Mouse (Mus musculus) adipocyte (in vitro differentiated cells): ENCODE measurements at regions not wholly inside any gene's neighbourhood (a gene's known extent, or its start where the extent isn't known, plus 50 kb on each side); places are given as distances from the start of the nearest gene placed in this dataset.

Source experiments
- DNase-seq: peaks from one replicate; pipeline ENCODE4 v3.0.0-alpha.2; 2016; ENCODE audit warnings: low spot score

GRCm38 (mm10) chr9:92856410-92857083 is 314.5 kb downstream of the Plod2 start:
- DNase-seq, result no peak

- DNase-seq, result no peak
Measured at GRCm38 (mm10) chr9:92865822-92866221, 323.8 kb downstream of the Plod2 start.

- DNase-seq, result peak; percentile 57
Measured at GRCm38 (mm10) chr9:92878589-92878988, 336.6 kb downstream of the Plod2 start.

- no peak for DNase-seq
Measured at GRCm38 (mm10) chr9:92879812-92880211, 337.8 kb downstream of the Plod2 start.

- DNase-seq, result no peak
Measured at GRCm38 (mm10) chr9:92882251-92882832, 340.3 kb downstream of the Plod2 start.

GRCm38 (mm10) chr9:92890063-92890462 is 348.0 kb downstream of the Plod2 start:
- no peak for DNase-seq

- DNase-seq, result no peak
Measured at GRCm38 (mm10) chr9:92899733-92900132, 357.7 kb downstream of the Plod2 start.

- DNase-seq, result no peak
Measured at GRCm38 (mm10) chr9:92907102-92907501, 365.1 kb downstream of the Plod2 start.

GRCm38 (mm10) chr9:92919396-92919795 is 377.4 kb downstream of the Plod2 start:
- DNase-seq, result no peak

- DNase-seq, result no peak
Measured at GRCm38 (mm10) chr9:92930231-92930966, 388.4 kb downstream of the Plod2 start.

GRCm38 (mm10) chr9:92937802-92938201 is 395.8 kb downstream of the Plod2 start:
- DNase-seq, result no peak

GRCm38 (mm10) chr9:92950092-92950491 is 408.1 kb downstream of the Plod2 start:
- peak; percentile 2 for DNase-seq

GRCm38 (mm10) chr9:92963275-92963674 is 421.3 kb downstream of the Plod2 start:
- no peak for DNase-seq

GRCm38 (mm10) chr9:92991759-92992158 is 449.7 kb downstream of the Plod2 start:
- DNase-seq, result no peak

- DNase-seq, result no peak
Measured at GRCm38 (mm10) chr9:92996156-92996555, 454.1 kb downstream of the Plod2 start.

- DNase-seq, result no peak
Measured at GRCm38 (mm10) chr9:93005182-93005953, 463.3 kb downstream of the Plod2 start.

GRCm38 (mm10) chr9:93008511-93009302 is 466.7 kb downstream of the Plod2 start:
- no peak for DNase-seq

- DNase-seq, result no peak
Measured at GRCm38 (mm10) chr9:93044298-93044912, 502.4 kb downstream of the Plod2 start.

- DNase-seq, result no peak
Measured at GRCm38 (mm10) chr9:93072140-93072539, 530.1 kb downstream of the Plod2 start.

GRCm38 (mm10) chr9:93083114-93083513 is 541.1 kb downstream of the Plod2 start:
- peak; percentile 2 for DNase-seq

- DNase-seq, result no peak
Measured at GRCm38 (mm10) chr9:93098008-93098581, 556.1 kb downstream of the Plod2 start.
